Mouse (Mus musculus) thymus, adult 2 months (tissue): ENCODE data around the gene Slc8a1. TPM values are rescaled to one million over a fixed set of nuclear protein-coding genes. Genes with fewer than 3 reads are reported as not detected.

Source experiments
- DNase-seq: peaks from one replicate; pipeline ENCODE4 v3.0.0; 2021
- H3K27ac ChIP-seq: fragments of 200-500 bp; 2 replicates; pipeline ENCODE4 v1.5.1; 2012; ENCODE audit warnings: low read length, control low read depth; ENCODE audit not compliant: control insufficient read depth, insufficient read depth
- H3K27me3 ChIP-seq: fragments of 200-500 bp; 2 replicates; pipeline ENCODE4 v1.6.1; 2012; ENCODE audit warnings: mild to moderate bottlenecking, low read length, moderate library complexity, mixed read lengths; ENCODE audit not compliant: control insufficient read depth, insufficient read depth
- H3K36me3 ChIP-seq: fragments of 200-500 bp; 2 replicates; pipeline ENCODE4 v1.6.1; 2012; ENCODE audit warnings: mild to moderate bottlenecking, low read length, moderate library complexity; ENCODE audit not compliant: control insufficient read depth, insufficient read depth
- H3K4me1 ChIP-seq: fragments of 200-500 bp; replicated peaks from 2 replicates; pipeline ENCODE4 v1.6.1; 2012; ENCODE audit warnings: low read length; ENCODE audit not compliant: control insufficient read depth, insufficient read depth
- H3K4me3 ChIP-seq: fragments of 200-500 bp; 2 replicates; pipeline ENCODE4 v1.5.1; 2012; ENCODE audit warnings: mild to moderate bottlenecking, low read length, control low read depth, moderate library complexity; ENCODE audit not compliant: control insufficient read depth, insufficient read depth
- CTCF ChIP-seq: fragments of 200-500 bp; IDR thresholded peaks from 2 replicates; pipeline ENCODE4 v1.5.1; 2012; ENCODE audit warnings: mild to moderate bottlenecking, control low read depth, low read length, moderate library complexity, borderline replicate concordance; ENCODE audit not compliant: control insufficient read depth, poor library complexity, insufficient read depth; ENCODE audit errors: extremely low read depth
- POLR2A ChIP-seq: fragments of 200-500 bp; IDR thresholded peaks from 2 replicates; pipeline ENCODE4 v1.6.1; 2012; ENCODE audit warnings: mild to moderate bottlenecking, low read length, control low read depth, moderate library complexity; ENCODE audit not compliant: control insufficient read depth, poor library complexity, insufficient read depth; ENCODE audit errors: extremely low read depth
- WGBS: fragments of 180-500 bp; shearing (Covaris S2); methylation state at CpG from one replicate; pipeline ENCODE4 v1.1.7; 2018; 5-methylcytosine and 5-hydroxymethylcytosine counted together
- polyA plus RNA-seq: library from polyadenylated mRNA; depleted of rRNA; stranded (reverse); fragments of >200 nt; gene quantifications from 2 replicates; pipeline ENCODE4 v1.2.3, GENCODE M21; 2012

Gene Slc8a1
- polyA plus RNA-seq, 1 experiment: 3.1 TPM

- Histone ChIP-seq H3K4me3 (no peak overlapping the region), H3K4me1 (no peaks in the 10 kb centered on the region), H3K27me3 (no peaks in the 10 kb centered on the region), H3K36me3 (no peaks in the 10 kb centered on the region), H3K27ac (no peak overlapping the region)
- no peak for TF ChIP-seq POLR2A
- no peak for TF ChIP-seq CTCF
- 81% methylated on average over 2 of the region's 2 CpGs for WGBS
- no peak for DNase-seq
Observed at GRCm38 (mm10) chr17:81402636-81403035, 335.5 kb downstream of the Slc8a1 start.

GRCm38 (mm10) chr17:81400377-81400776, 337.8 kb downstream of the Slc8a1 start:
- no peaks in the 10 kb centered on the region for H3K36me3 ChIP-seq
- WGBS: 94% methylated on average over 5 of the region's 5 CpGs
- H3K27me3 ChIP-seq: no peaks in the 10 kb centered on the region
- H3K27ac ChIP-seq: no peak overlapping the region
- no peak overlapping the region for H3K4me3 ChIP-seq
- TF ChIP-seq POLR2A (no peak), CTCF (no peak)
- no peak for DNase-seq
- H3K4me1 ChIP-seq: no peaks in the 10 kb centered on the region

- 83% methylated on average over 1 of the region's 1 CpGs for WGBS
- no peaks in the 10 kb centered on the region for H3K4me1 ChIP-seq
- TF ChIP-seq CTCF: no peak
- no peak for TF ChIP-seq POLR2A
Observed at GRCm38 (mm10) chr17:81397434-81397833, 340.7 kb downstream of the Slc8a1 start.

GRCm38 (mm10) chr17:81394124-81394523, 344.1 kb downstream of the Slc8a1 start:
- Histone ChIP-seq H3K27me3 (no peaks in the 10 kb centered on the region), H3K4me1 (no peaks in the 10 kb centered on the region), H3K36me3 (no peaks in the 10 kb centered on the region), H3K4me3 (no peak overlapping the region), H3K27ac (no peak overlapping the region)
- TF ChIP-seq CTCF (no peak), POLR2A (no peak)
- WGBS: 93% methylated on average over 2 of the region's 2 CpGs
- no peak for DNase-seq

More at GRCm38 (mm10) chr17:81397434-81397833, 340.7 kb downstream of the Slc8a1 start:
- Histone ChIP-seq H3K36me3 (no peaks in the 10 kb centered on the region), H3K27me3 (no peaks in the 10 kb centered on the region), H3K4me3 (no peak overlapping the region), H3K27ac (no peak overlapping the region)
- DNase-seq: no peak

GRCm38 (mm10) chr17:81393040-81393439, 345.1 kb downstream of the Slc8a1 start:
- Histone ChIP-seq H3K27ac (no peak overlapping the region), H3K4me1 (no peaks in the 10 kb centered on the region), H3K4me3 (no peak overlapping the region), H3K36me3 (no peaks in the 10 kb centered on the region), H3K27me3 (no peaks in the 10 kb centered on the region)
- 75% methylated on average over 4 of the region's 4 CpGs for WGBS
- TF ChIP-seq POLR2A (no peak), CTCF (no peak)
- no peak for DNase-seq

- Histone ChIP-seq H3K27ac (no peak overlapping the region), H3K4me1 (no peaks in the 10 kb centered on the region), H3K4me3 (no peak overlapping the region), H3K36me3 (no peaks in the 10 kb centered on the region), H3K27me3 (no peaks in the 10 kb centered on the region)
- DNase-seq: no peak
- WGBS: 97% methylated on average over 7 of the region's 7 CpGs
- TF ChIP-seq CTCF: no peak
- TF ChIP-seq POLR2A: no peak
Observed at GRCm38 (mm10) chr17:81391478-81391877, 346.7 kb downstream of the Slc8a1 start.

- 90% methylated on average over 3 of the region's 3 CpGs for WGBS
- Histone ChIP-seq H3K27ac (no peak overlapping the region), H3K36me3 (no peaks in the 10 kb centered on the region), H3K4me1 (no peaks in the 10 kb centered on the region), H3K27me3 (no peaks in the 10 kb centered on the region), H3K4me3 (no peak overlapping the region)
- DNase-seq: no peak
- TF ChIP-seq POLR2A: no peak
- no peak for TF ChIP-seq CTCF
Observed at GRCm38 (mm10) chr17:81390790-81391189, 347.4 kb downstream of the Slc8a1 start.
